Mouse (Mus musculus) lung, embryonic 14.5 days (tissue): ENCODE data around the gene Zfp983. TPM values are rescaled to one million over a fixed set of nuclear protein-coding genes. Genes with fewer than 3 reads are reported as not detected.
"Not testable (repeated sequence)": the region's sequence is repeated elsewhere in the genome, so short reads cannot be mapped to it uniquely, and the experiment has no call there.

Experiments
- ATAC-seq: fragments of 200-750 bp; cut with Nextera tagmentation; 2 replicates; pipeline ENCODE4 v1.8.0; 2017; ENCODE audit warnings: mild to moderate bottlenecking, moderate TSS enrichment, moderate library complexity; ENCODE audit not compliant: insufficient read depth
- DNase-seq: peaks from one replicate; pipeline ENCODE4 v3.0.0-alpha.2; 2015
- H3K27ac ChIP-seq: fragments of 300-500 bp; sonication (generic); 2 replicates; pipeline ENCODE4 v1.5.1; 2014; ENCODE audit warnings: low read depth, mild to moderate bottlenecking, moderate library complexity
- H3K27me3 ChIP-seq: fragments of 300-500 bp; sonication (generic); 2 replicates; pipeline ENCODE4 v1.6.1; 2014; ENCODE audit warnings: low read length, control low read depth; ENCODE audit not compliant: insufficient read depth
- H3K36me3 ChIP-seq: fragments of 300-500 bp; sonication (generic); 2 replicates; pipeline ENCODE4 v1.6.1; 2014; ENCODE audit warnings: control low read depth; ENCODE audit not compliant: insufficient read depth
- H3K4me1 ChIP-seq: fragments of 300-500 bp; sonication (generic); 2 replicates; pipeline ENCODE4 v1.6.1; 2014; ENCODE audit warnings: antibody characterized with exemption, control low read depth; ENCODE audit not compliant: insufficient read depth
- H3K4me2 ChIP-seq: fragments of 300-500 bp; sonication (generic); 2 replicates; pipeline ENCODE4 v1.6.1; 2014; ENCODE audit warnings: mild to moderate bottlenecking
- H3K4me3 ChIP-seq: fragments of 300-500 bp; sonication (generic); 2 replicates; pipeline ENCODE4 v1.5.1; 2014; ENCODE audit warnings: low read depth, low read length
- H3K9ac ChIP-seq: fragments of 300-500 bp; sonication (generic); 2 replicates; pipeline ENCODE4 v1.6.1; 2014
- H3K9me3 ChIP-seq: fragments of 300-500 bp; sonication (generic); 2 replicates; pipeline ENCODE4 v1.6.1; 2016; ENCODE audit warnings: low read depth, low read length, control low read depth
- CTCF ChIP-seq: IDR thresholded peaks from 2 replicates; pipeline ENCODE4 v1.5.1; 2016; ENCODE audit warnings: antibody characterized with exemption, low read depth
- WGBS: fragments of 180-500 bp; shearing (Covaris S2); extraction: QIAGEN DNeasy Blood & Tissue Kit; methylation state at CpG from one replicate; pipeline ENCODE4 v1.1.7; 2014; 5-methylcytosine and 5-hydroxymethylcytosine counted together
- polyA plus RNA-seq: library from polyadenylated mRNA; unstranded; fragments of >200 nt; fragmentation: Nextera tagmentation; extraction: Ambion mirVana; gene quantifications from 2 replicates; pipeline ENCODE4 v1.2.1, GENCODE M21; 2014

Gene Zfp983
- polyA plus RNA-seq, 1 experiment from 2014 or later, result 2.9 TPM

- Histone ChIP-seq H3K4me1 (no peaks in the 10 kb centered on the region), H3K4me2 (peak overlapping the region; percentile 52), H3K9me3 (no peaks in the 10 kb centered on the region), H3K27me3 (no peaks in the 10 kb centered on the region), H3K4me3 (peak overlapping the region; percentile 44), H3K36me3 (no peaks in the 10 kb centered on the region), H3K27ac (peak overlapping the region; percentile 44), H3K9ac (peak overlapping the region; percentile 36)
- peak; percentile 89 for DNase-seq
- WGBS, result 2% methylated on average over 9 of the region's 9 CpGs
- TF ChIP-seq CTCF, result peak; percentile 66
- peak; percentile 100 for ATAC-seq
Measured at GRCm38 (mm10) chr17:21679273-21680018, 29.0 kb downstream of the Zfp983 start.

GRCm38 (mm10) chr17:21680019-21680376 lies 29.6 kb downstream of the Zfp983 start:
- not testable (repeated sequence) for H3K27me3 ChIP-seq, H3K9me3 ChIP-seq, H3K27ac ChIP-seq, H3K4me1 ChIP-seq, H3K36me3 ChIP-seq, DNase-seq
- Histone ChIP-seq H3K4me2 (peak overlapping the region; percentile 52), H3K9ac (peak overlapping the region; percentile 36), H3K4me3 (peak overlapping the region; percentile 44)
- peak; percentile 90 for ATAC-seq
- WGBS, result 0% methylated on average over 10 of the region's 10 CpGs

- Histone ChIP-seq H3K4me2 (no peak within 1 kb of the TSS), H3K27me3 (no peaks in the 10 kb centered on the region), H3K36me3 (0 out of 2 replicates have a peak, but pooled peaks cover 3% of the 10 kb centered on the region), H3K9ac (no peak within 1 kb of the TSS), H3K4me3 (no peak within 1 kb of the TSS), H3K27ac (no peak within 1 kb of the TSS), H3K4me1 (no peaks in the 10 kb centered on the region), H3K9me3 (no peaks in the 10 kb centered on the region)
- DNase-seq (no peak), ATAC-seq (no peak)
- 85% methylated on average over 3 of the region's 3 CpGs for WGBS
- no peak for TF ChIP-seq CTCF
Measured at GRCm38 (mm10) chr17:21691560-21691959, 41.1 kb downstream of the Zfp983 start, which contains the start of gene Gm10226. Gene Gm10226 (plus strand): TSS chr17:21691860.

DNA sequence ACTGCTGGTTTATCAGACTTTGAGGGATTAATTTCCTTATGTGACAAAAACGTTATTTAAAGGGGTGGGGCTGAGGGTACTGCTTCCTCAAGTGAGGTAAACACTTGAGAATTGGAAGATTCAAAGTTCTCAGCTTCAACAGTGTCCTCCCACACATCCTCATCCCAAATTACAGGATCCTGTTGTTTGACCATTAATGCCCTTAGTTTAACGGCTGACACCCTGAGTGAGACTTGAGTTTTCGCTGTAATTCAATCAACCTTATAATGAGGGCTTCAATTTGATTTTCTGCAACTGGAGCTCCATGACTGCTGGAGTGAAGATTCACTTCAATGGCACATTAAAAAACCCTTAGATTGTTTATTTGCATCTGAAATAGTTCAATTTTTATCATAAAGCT lies 42.9 kb downstream of the Zfp983 start:
- H3K27me3 ChIP-seq, result no peaks in the 10 kb centered on the region
- H3K9ac ChIP-seq, result no peak overlapping the region
- DNase-seq (no peak), ATAC-seq (no peak)
- no peak overlapping the region for H3K4me2 ChIP-seq
- H3K27ac ChIP-seq, result no peak overlapping the region
- no peak overlapping the region for H3K4me3 ChIP-seq
- H3K9me3 ChIP-seq, result no peaks in the 10 kb centered on the region
- no peaks in the 10 kb centered on the region for H3K4me1 ChIP-seq
- H3K36me3 ChIP-seq, result 0 out of 2 replicates have a peak, but pooled peaks cover 3% of the 10 kb centered on the region
- 74% methylated on average over 3 of the region's 3 CpGs for WGBS
- TF ChIP-seq CTCF, result no peak

DNA sequence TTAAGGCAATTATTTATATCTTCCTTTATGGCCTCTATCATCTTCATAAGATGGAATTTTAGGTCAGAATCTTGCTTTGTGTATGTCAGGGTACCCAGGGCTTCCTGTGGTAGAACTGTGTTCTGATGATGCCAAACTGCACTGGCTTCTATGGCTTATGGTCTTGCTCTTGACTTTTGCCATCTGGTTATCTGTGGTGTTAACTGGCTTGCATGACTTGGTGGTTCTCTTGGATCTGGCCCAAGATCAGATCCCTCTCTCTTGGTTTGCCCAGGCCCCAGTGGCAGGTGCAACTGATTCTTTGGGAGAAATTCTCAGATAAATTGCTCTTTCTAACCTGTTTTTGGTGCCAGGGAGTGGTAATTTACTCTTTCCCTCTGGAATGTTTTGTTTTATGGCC lies 45.6 kb downstream of the Zfp983 start:
- H3K4me1 ChIP-seq, result no peaks in the 10 kb centered on the region
- ATAC-seq, result no peak

DNA sequence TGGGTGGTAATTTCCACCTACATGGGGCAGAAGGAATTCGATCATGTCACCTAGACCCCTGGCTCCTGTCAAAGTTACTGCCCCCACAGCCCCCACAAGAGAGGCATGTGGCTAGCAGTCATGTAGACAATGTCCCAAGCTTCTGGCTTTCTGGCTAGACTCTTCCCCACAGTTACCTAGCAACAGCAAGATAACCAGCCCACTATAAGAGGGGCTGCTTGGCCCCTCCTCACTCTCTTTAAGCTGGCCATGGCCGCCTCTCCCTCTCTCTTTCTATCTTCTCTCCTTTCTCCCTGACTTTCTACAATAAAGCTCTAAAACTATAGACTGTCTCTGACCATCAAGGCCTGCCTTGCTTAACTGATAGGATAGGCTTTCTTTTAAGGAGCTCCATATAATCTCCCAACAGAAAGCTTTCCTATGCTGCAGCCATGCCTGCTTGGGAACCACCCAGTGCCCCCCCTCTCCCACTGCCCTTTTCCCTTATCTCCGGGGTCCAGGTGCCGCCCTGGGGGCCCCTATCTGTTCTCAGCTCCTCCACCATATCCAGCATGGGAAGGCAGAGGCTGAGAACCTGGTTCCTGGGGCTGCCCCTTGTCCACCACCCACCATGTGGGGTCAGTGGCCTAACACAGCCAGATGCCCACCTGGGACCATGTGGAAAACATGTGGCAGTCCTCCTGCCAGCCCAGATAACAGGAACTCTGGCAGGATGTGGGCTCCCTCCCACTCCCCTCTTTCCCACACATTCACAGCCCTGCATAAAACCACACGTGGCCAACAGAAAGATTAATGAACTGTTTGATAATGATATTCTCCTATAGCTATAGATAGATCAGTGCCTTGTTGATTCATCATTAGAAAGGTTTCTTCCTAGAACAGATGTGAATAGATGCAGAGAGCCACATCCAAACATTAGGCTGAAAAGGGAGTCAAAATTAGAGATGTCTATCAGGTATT lies 52.1 kb downstream of the Zfp983 start:
- no peaks in the 10 kb centered on the region for H3K27me3 ChIP-seq
- H3K36me3 ChIP-seq, result no peaks in the 10 kb centered on the region
- no peak overlapping the region for H3K27ac ChIP-seq
- H3K9ac ChIP-seq, result no peak overlapping the region
- DNase-seq (no peak), ATAC-seq (no peak)
- no peaks in the 10 kb centered on the region for H3K4me1 ChIP-seq
- no peak overlapping the region for H3K4me2 ChIP-seq
- H3K4me3 ChIP-seq, result no peak overlapping the region
- no peak for TF ChIP-seq CTCF
- 25% methylated on average over 5 of the region's 5 CpGs for WGBS
- H3K9me3 ChIP-seq, result no peaks in the 10 kb centered on the region

More for the DNA sequence above, 45.6 kb downstream of the Zfp983 start:
- no peaks in the 10 kb centered on the region for H3K9me3 ChIP-seq
- no peak overlapping the region for H3K4me3 ChIP-seq
- no peaks in the 10 kb centered on the region for H3K27me3 ChIP-seq
- H3K36me3 ChIP-seq, result no peaks in the 10 kb centered on the region
- no peak overlapping the region for H3K27ac ChIP-seq
- no peak for DNase-seq
- H3K9ac ChIP-seq, result no peak overlapping the region
- no peak overlapping the region for H3K4me2 ChIP-seq
- TF ChIP-seq CTCF, result no peak

GRCm38 (mm10) chr17:21703414-21703813 lies 53.0 kb downstream of the Zfp983 start:
- 0 out of 2 replicates have a peak, but pooled peaks cover 2% of the 10 kb centered on the region for H3K4me1 ChIP-seq
- ATAC-seq (no peak), DNase-seq (no peak)
- no peaks in the 10 kb centered on the region for H3K27me3 ChIP-seq
- no peak overlapping the region for H3K4me2 ChIP-seq
- no peak overlapping the region for H3K9ac ChIP-seq
- H3K4me3 ChIP-seq, result no peak overlapping the region
- no peak overlapping the region for H3K27ac ChIP-seq
- TF ChIP-seq CTCF, result no peak
- H3K9me3 ChIP-seq, result no peaks in the 10 kb centered on the region
- no peaks in the 10 kb centered on the region for H3K36me3 ChIP-seq
- WGBS, result 80% methylated on average over 1 of the region's 1 CpGs
